Mouse (Mus musculus) midbrain, embryonic 16.5 days (tissue): ENCODE measurements around the gene Exoc1. TPM values are rescaled to one million over a fixed set of nuclear protein-coding genes. Genes with fewer than 3 reads are reported as not detected.

Experiments used
- ATAC-seq: fragments of 200-750 bp; cut with Nextera tagmentation; 2 replicates; pipeline ENCODE4 v1.8.0; 2017; ENCODE audit warnings: moderate TSS enrichment
- H3K27ac ChIP-seq: fragments of 300-500 bp; sonication (generic); 2 replicates; pipeline ENCODE4 v1.5.1; 2014; ENCODE audit warnings: mild to moderate bottlenecking, low read length, mixed read lengths
- H3K27me3 ChIP-seq: fragments of 300-500 bp; sonication (generic); 2 replicates; pipeline ENCODE4 v1.6.1; 2014; ENCODE audit warnings: low read depth, low read length, mixed read lengths; ENCODE audit not compliant: control insufficient read depth, insufficient read depth
- H3K36me3 ChIP-seq: fragments of 300-500 bp; sonication (generic); 2 replicates; pipeline ENCODE4 v1.6.1; 2014; ENCODE audit warnings: mild to moderate bottlenecking, low read length, moderate library complexity, mixed read lengths; ENCODE audit not compliant: control insufficient read depth, insufficient read depth
- H3K4me1 ChIP-seq: fragments of 300-500 bp; sonication (generic); 2 replicates; pipeline ENCODE4 v1.6.1; 2014; ENCODE audit warnings: mild to moderate bottlenecking, low read length, mixed read lengths; ENCODE audit not compliant: control insufficient read depth, insufficient read depth
- H3K4me2 ChIP-seq: fragments of 300-500 bp; sonication (generic); 2 replicates; pipeline ENCODE4 v1.6.1; 2014; ENCODE audit warnings: mild to moderate bottlenecking, low read length, mixed read lengths
- H3K4me3 ChIP-seq: fragments of 300-500 bp; sonication (generic); 2 replicates; pipeline ENCODE4 v1.5.1; 2014; ENCODE audit warnings: low read depth, mild to moderate bottlenecking, low read length, moderate library complexity, mixed read lengths
- H3K9ac ChIP-seq: fragments of 300-500 bp; sonication (generic); 2 replicates; pipeline ENCODE4 v1.6.1; 2014; ENCODE audit warnings: low read depth, low read length, mixed read lengths
- H3K9me3 ChIP-seq: fragments of 300-500 bp; sonication (generic); replicated peaks from 2 replicates; pipeline ENCODE4 v1.6.1; 2014; ENCODE audit warnings: mild to moderate bottlenecking, low read length, mixed read lengths; ENCODE audit not compliant: control insufficient read depth, poor library complexity, severe bottlenecking
- WGBS: fragments of 180-500 bp; shearing (Covaris S2); extraction: QIAGEN DNeasy Blood & Tissue Kit; methylation state at CpG from one replicate; pipeline ENCODE4 v1.1.7; 2014; 5-methylcytosine and 5-hydroxymethylcytosine counted together
- polyA plus RNA-seq: library from polyadenylated mRNA; unstranded; fragments of >200 nt; fragmentation: Nextera tagmentation; extraction: Ambion mirVana; gene quantifications from 2 replicates; pipeline ENCODE4 v1.2.1, GENCODE M21; 2015

Exoc1 gene
- polyA plus RNA-seq, 1 experiment from 2014 or later, result 59.4 TPM

GRCm38 (mm10) chr5:76536231-76536630 lies 7.1 kb downstream of the Exoc1 start:
- 95% methylated on average over 1 of the region's 1 CpGs for WGBS
- no peak for ATAC-seq
- H3K9me3 ChIP-seq, result no peaks in the 10 kb centered on the region

GRCm38 (mm10) chr5:76537578-76537977 lies 8.5 kb downstream of the Exoc1 start:
- Histone ChIP-seq H3K27me3 (no peaks in the 10 kb centered on the region), H3K4me3 (no peak overlapping the region), H3K9me3 (no peaks in the 10 kb centered on the region), H3K36me3 (peaks cover 25% of the 10 kb centered on the region), H3K27ac (no peak overlapping the region), H3K4me1 (no peaks in the 10 kb centered on the region), H3K4me2 (no peak overlapping the region), H3K9ac (no peak overlapping the region)
- WGBS, result 95% methylated on average over 10 of the region's 10 CpGs
- no peak for ATAC-seq

More at GRCm38 (mm10) chr5:76536231-76536630, 7.1 kb downstream of the Exoc1 start:
- Histone ChIP-seq H3K27ac (no peak overlapping the region), H3K4me3 (no peak overlapping the region), H3K9ac (no peak overlapping the region), H3K4me2 (no peak overlapping the region), H3K36me3 (peaks cover 22% of the 10 kb centered on the region), H3K27me3 (no peaks in the 10 kb centered on the region), H3K4me1 (peaks cover 4% of the 10 kb centered on the region)

- H3K27me3 ChIP-seq, result no peaks in the 10 kb centered on the region
- no peak for ATAC-seq
- peaks cover 26% of the 10 kb centered on the region for H3K36me3 ChIP-seq
- H3K9me3 ChIP-seq, result no peaks in the 10 kb centered on the region
- no peak overlapping the region for H3K4me2 ChIP-seq
- 62% methylated on average over 8 of the region's 8 CpGs for WGBS
- no peak overlapping the region for H3K4me3 ChIP-seq
- H3K27ac ChIP-seq, result no peak overlapping the region
- no peak overlapping the region for H3K9ac ChIP-seq
- H3K4me1 ChIP-seq, result no peaks in the 10 kb centered on the region
Measured at GRCm38 (mm10) chr5:76540181-76540580, 11.1 kb downstream of the Exoc1 start.

GRCm38 (mm10) chr5:76540842-76541241 lies 11.7 kb downstream of the Exoc1 start:
- H3K27me3 ChIP-seq, result no peaks in the 10 kb centered on the region
- H3K9me3 ChIP-seq, result no peaks in the 10 kb centered on the region
- ATAC-seq, result 0 out of 2 replicates have a peak, but pooled peaks have one; percentile 66
- no peak overlapping the region for H3K4me2 ChIP-seq
- H3K36me3 ChIP-seq, result peaks cover 26% of the 10 kb centered on the region
- H3K4me3 ChIP-seq, result no peak overlapping the region
- H3K9ac ChIP-seq, result no peak overlapping the region
- H3K27ac ChIP-seq, result no peak overlapping the region
- H3K4me1 ChIP-seq, result no peaks in the 10 kb centered on the region

GRCm38 (mm10) chr5:76543200-76543599 lies 14.1 kb downstream of the Exoc1 start:
- Histone ChIP-seq H3K4me3 (no peak overlapping the region), H3K36me3 (peaks cover 22% of the 10 kb centered on the region), H3K4me1 (no peaks in the 10 kb centered on the region), H3K4me2 (no peak overlapping the region), H3K27ac (no peak overlapping the region), H3K9ac (no peak overlapping the region), H3K27me3 (no peaks in the 10 kb centered on the region), H3K9me3 (no peaks in the 10 kb centered on the region)
- 93% methylated on average over 8 of the region's 8 CpGs for WGBS
- ATAC-seq, result no peak

GRCm38 (mm10) chr5:76550426-76550825 lies 21.3 kb downstream of the Exoc1 start:
- Histone ChIP-seq H3K27me3 (no peaks in the 10 kb centered on the region), H3K4me2 (no peak overlapping the region), H3K27ac (no peak overlapping the region), H3K9me3 (no peaks in the 10 kb centered on the region), H3K36me3 (peaks cover 21% of the 10 kb centered on the region), H3K4me1 (no peaks in the 10 kb centered on the region), H3K4me3 (no peak overlapping the region), H3K9ac (no peak overlapping the region)
- WGBS, result 96% methylated on average over 8 of the region's 8 CpGs
- ATAC-seq, result no peak

- no peak overlapping the region for H3K4me2 ChIP-seq
- H3K27ac ChIP-seq, result no peak overlapping the region
- H3K9me3 ChIP-seq, result no peaks in the 10 kb centered on the region
- no peaks in the 10 kb centered on the region for H3K27me3 ChIP-seq
- peaks cover 50% of the 10 kb centered on the region for H3K36me3 ChIP-seq
- H3K9ac ChIP-seq, result no peak overlapping the region
- ATAC-seq, result no peak
- no peaks in the 10 kb centered on the region for H3K4me1 ChIP-seq
- H3K4me3 ChIP-seq, result no peak overlapping the region
- 34% methylated on average over 3 of the region's 3 CpGs for WGBS
Measured at GRCm38 (mm10) chr5:76565321-76565720, 36.2 kb downstream of the Exoc1 start.

- 79% methylated on average over 7 of the region's 7 CpGs for WGBS
- Histone ChIP-seq H3K27me3 (no peaks in the 10 kb centered on the region), H3K36me3 (peaks cover 12% of the 10 kb centered on the region), H3K9ac (no peak overlapping the region), H3K9me3 (no peaks in the 10 kb centered on the region), H3K4me2 (no peak overlapping the region), H3K27ac (no peak overlapping the region), H3K4me3 (no peak overlapping the region), H3K4me1 (no peaks in the 10 kb centered on the region)
- ATAC-seq, result no peak
Measured at GRCm38 (mm10) chr5:76574251-76574650, 45.1 kb downstream of the Exoc1 start.

GRCm38 (mm10) chr5:76577026-76577425 lies 47.9 kb downstream of the Exoc1 start:
- Histone ChIP-seq H3K9me3 (no peaks in the 10 kb centered on the region), H3K27ac (no peak overlapping the region), H3K36me3 (no peaks in the 10 kb centered on the region), H3K4me2 (no peak overlapping the region), H3K4me1 (no peaks in the 10 kb centered on the region), H3K27me3 (no peaks in the 10 kb centered on the region), H3K4me3 (no peak overlapping the region), H3K9ac (no peak overlapping the region)
- ATAC-seq, result no peak
- 63% methylated on average over 3 of the region's 3 CpGs for WGBS
